Mouse (Mus musculus): ENCODE data around the gene Gm47985. TPM values are rescaled to one million over a fixed set of nuclear protein-coding genes. Genes with fewer than 3 reads are reported as not detected.
A peak's percentile ranks its signal among the peaks of the same experiment; 100 is the strongest.
"Not testable (repeated sequence)": the region's sequence is repeated elsewhere in the genome, so short reads cannot be mapped to it uniquely, and the experiment has no call there.

Gene Gm47985
- polyA plus RNA-seq, 1 experiment = 0.09 TPM

- H3K36me3 ChIP-seq (ENCODE audit: control insufficient read depth, insufficient read depth, low read length) = no peaks in the 10 kb centered on the region
- TF ChIP-seq POLR2A (IDR thresholded peaks at IDR 0.05; ENCODE audit: low read depth, low read length) (no peak), CTCF (IDR thresholded peaks at IDR 0.05; ENCODE audit: extremely low read depth, insufficient read length, insufficient replicate concordance, low read depth, low read length) (no peak)
- H3K4me3 ChIP-seq (ENCODE audit: low read depth, low read length) = peak overlapping the region; percentile 46
- peaks cover 5% of the 10 kb centered on the region; the same call in 1 of the 2 replicates for H3K4me1 ChIP-seq (ENCODE audit: control insufficient read depth, insufficient read depth, insufficient read length, low read length)
- WGBS = 7% methylated on average over 4 of the region's 4 CpGs
- no peaks in the 10 kb centered on the region for H3K27me3 ChIP-seq (ENCODE audit: control insufficient read depth, insufficient read depth, low read length)
- H3K27ac ChIP-seq (ENCODE audit: insufficient read depth, low read depth, low read length) = peak overlapping the region; percentile 87
These were observed 4.4 kb upstream of the Gm47985 start for GRCm38 (mm10) chr1:151177937-151178271.

- TF ChIP-seq POLR2A (IDR thresholded peaks at IDR 0.05; ENCODE audit: low read depth, low read length) = no peak
- 0 out of 2 replicates have a peak overlapping the region, but pooled peaks have one; percentile 0 for H3K27ac ChIP-seq (ENCODE audit: insufficient read depth, low read depth, low read length)
- H3K4me3 ChIP-seq (ENCODE audit: low read depth, low read length) = no peak overlapping the region
- H3K36me3 ChIP-seq (ENCODE audit: control insufficient read depth, insufficient read depth, low read length) = no peaks in the 10 kb centered on the region
- WGBS = 31% methylated on average over 2 of the region's 2 CpGs
- H3K4me1 ChIP-seq (ENCODE audit: control insufficient read depth, insufficient read depth, insufficient read length, low read length) = peaks cover 5% of the 10 kb centered on the region; the same call in 1 of the 2 replicates
- no peaks in the 10 kb centered on the region for H3K27me3 ChIP-seq (ENCODE audit: control insufficient read depth, insufficient read depth, low read length)
These were observed 3.7 kb upstream of the Gm47985 start for GRCm38 (mm10) chr1:151178505-151179083.

- H3K27ac ChIP-seq (ENCODE audit: insufficient read depth, low read depth, low read length) = no peak overlapping the region
- TF ChIP-seq CTCF (IDR thresholded peaks at IDR 0.05; ENCODE audit: extremely low read depth, insufficient read length, insufficient replicate concordance, low read depth, low read length) (no peak), POLR2A (IDR thresholded peaks at IDR 0.05; ENCODE audit: low read depth, low read length) (no peak)
- H3K4me1 ChIP-seq (ENCODE audit: control insufficient read depth, insufficient read depth, insufficient read length, low read length) = peaks cover 5% of the 10 kb centered on the region; the same call in 1 of the 2 replicates
- H3K27me3 ChIP-seq (ENCODE audit: control insufficient read depth, insufficient read depth, low read length) = no peaks in the 10 kb centered on the region
- no peak overlapping the region for H3K4me3 ChIP-seq (ENCODE audit: low read depth, low read length)
- H3K36me3 ChIP-seq (ENCODE audit: control insufficient read depth, insufficient read depth, low read length) = no peaks in the 10 kb centered on the region
- WGBS = 56% methylated on average over 2 of the region's 2 CpGs
These were observed 2.2 kb upstream of the Gm47985 start for GRCm38 (mm10) chr1:151180167-151180566.

- not testable (repeated sequence) for H3K27ac ChIP-seq (ENCODE audit: insufficient read depth, low read depth, low read length); H3K27me3 ChIP-seq (ENCODE audit: control insufficient read depth, insufficient read depth, low read length); H3K4me1 ChIP-seq (ENCODE audit: control insufficient read depth, insufficient read depth, insufficient read length, low read length); H3K36me3 ChIP-seq (ENCODE audit: control insufficient read depth, insufficient read depth, low read length); H3K4me3 ChIP-seq (ENCODE audit: low read depth, low read length)
- WGBS = 77% methylated on average over 3 of the region's 3 CpGs
These were observed 3.8 kb downstream of the Gm47985 start for GRCm38 (mm10) chr1:151186186-151186585.

- H3K4me3 ChIP-seq (ENCODE audit: low read depth, low read length); H3K27ac ChIP-seq (ENCODE audit: insufficient read depth, low read depth, low read length); H3K4me1 ChIP-seq (ENCODE audit: control insufficient read depth, insufficient read depth, insufficient read length, low read length); H3K36me3 ChIP-seq (ENCODE audit: control insufficient read depth, insufficient read depth, low read length); H3K27me3 ChIP-seq (ENCODE audit: control insufficient read depth, insufficient read depth, low read length): not testable (repeated sequence)
- WGBS = 78% methylated on average over 4 of the region's 4 CpGs
These were observed 4.6 kb downstream of the Gm47985 start for GRCm38 (mm10) chr1:151186879-151187424.

- Histone ChIP-seq H3K4me3 (ENCODE audit: low read depth, low read length) (no peak overlapping the region), H3K36me3 (ENCODE audit: control insufficient read depth, insufficient read depth, low read length) (no peaks in the 10 kb centered on the region), H3K4me1 (ENCODE audit: control insufficient read depth, insufficient read depth, insufficient read length, low read length) (no peaks in the 10 kb centered on the region), H3K27ac (ENCODE audit: insufficient read depth, low read depth, low read length) (no peak overlapping the region), H3K27me3 (ENCODE audit: control insufficient read depth, insufficient read depth, low read length) (no peaks in the 10 kb centered on the region)
- 87% methylated on average over 4 of the region's 4 CpGs for WGBS
- TF ChIP-seq POLR2A (IDR thresholded peaks at IDR 0.05; ENCODE audit: low read depth, low read length) (no peak), CTCF (IDR thresholded peaks at IDR 0.05; ENCODE audit: extremely low read depth, insufficient read length, insufficient replicate concordance, low read depth, low read length) (no peak)
These were observed 6.1 kb downstream of the Gm47985 start for GRCm38 (mm10) chr1:151188469-151188868.

- H3K36me3 ChIP-seq (ENCODE audit: control insufficient read depth, insufficient read depth, low read length); H3K27me3 ChIP-seq (ENCODE audit: control insufficient read depth, insufficient read depth, low read length); H3K4me3 ChIP-seq (ENCODE audit: low read depth, low read length); H3K27ac ChIP-seq (ENCODE audit: insufficient read depth, low read depth, low read length); H3K4me1 ChIP-seq (ENCODE audit: control insufficient read depth, insufficient read depth, insufficient read length, low read length): not testable (repeated sequence)
- 78% methylated on average over 2 of the region's 7 CpGs for WGBS
These were observed 9.7 kb downstream of the Gm47985 start, which contains the start of gene Gm8947 for GRCm38 (mm10) chr1:151192075-151192474. Gm8947 (plus strand) TSS chr1:151192376.

GRCm38 (mm10) chr1:151192739-151193138, 10.4 kb downstream of the Gm47985 start:
- H3K4me3 ChIP-seq (ENCODE audit: low read depth, low read length); H3K27ac ChIP-seq (ENCODE audit: insufficient read depth, low read depth, low read length); H3K36me3 ChIP-seq (ENCODE audit: control insufficient read depth, insufficient read depth, low read length); H3K4me1 ChIP-seq (ENCODE audit: control insufficient read depth, insufficient read depth, insufficient read length, low read length); H3K27me3 ChIP-seq (ENCODE audit: control insufficient read depth, insufficient read depth, low read length): not testable (repeated sequence)
- 95% methylated on average over 15 of the region's 15 CpGs for WGBS

GRCm38 (mm10) chr1:151195986-151196385, 13.6 kb downstream of the Gm47985 start:
- H3K36me3 ChIP-seq (ENCODE audit: control insufficient read depth, insufficient read depth, low read length); H3K4me1 ChIP-seq (ENCODE audit: control insufficient read depth, insufficient read depth, insufficient read length, low read length); H3K4me3 ChIP-seq (ENCODE audit: low read depth, low read length); H3K27me3 ChIP-seq (ENCODE audit: control insufficient read depth, insufficient read depth, low read length); H3K27ac ChIP-seq (ENCODE audit: insufficient read depth, low read depth, low read length): not testable (repeated sequence)
- WGBS = 86% methylated on average over 4 of the region's 4 CpGs

GRCm38 (mm10) chr1:151196690-151197089, 14.4 kb downstream of the Gm47985 start:
- H3K27ac ChIP-seq (ENCODE audit: insufficient read depth, low read depth, low read length); H3K27me3 ChIP-seq (ENCODE audit: control insufficient read depth, insufficient read depth, low read length); H3K36me3 ChIP-seq (ENCODE audit: control insufficient read depth, insufficient read depth, low read length); H3K4me1 ChIP-seq (ENCODE audit: control insufficient read depth, insufficient read depth, insufficient read length, low read length); H3K4me3 ChIP-seq (ENCODE audit: low read depth, low read length): not testable (repeated sequence)
- WGBS = 84% methylated on average over 3 of the region's 3 CpGs

- not testable (repeated sequence) for H3K4me3 ChIP-seq (ENCODE audit: low read depth, low read length); H3K4me1 ChIP-seq (ENCODE audit: control insufficient read depth, insufficient read depth, insufficient read length, low read length); H3K36me3 ChIP-seq (ENCODE audit: control insufficient read depth, insufficient read depth, low read length); H3K27ac ChIP-seq (ENCODE audit: insufficient read depth, low read depth, low read length); H3K27me3 ChIP-seq (ENCODE audit: control insufficient read depth, insufficient read depth, low read length)
- WGBS = 66% methylated on average over 2 of the region's 4 CpGs
These were observed 15.8 kb downstream of the Gm47985 start, which contains the start of gene Gm47995 for GRCm38 (mm10) chr1:151198120-151198519. Gm47995 (plus strand) TSS chr1:151198448.

All from small intestine, adult 2 months (tissue).